Mouse (Mus musculus) mammary gland, adult 2 months (tissue): ENCODE measurements around the gene Tacr2. TPM values are rescaled to one million over a fixed set of nuclear protein-coding genes. Genes with fewer than 3 reads are reported as not detected.

Experiments used
- polyA plus RNA-seq: library from polyadenylated mRNA; depleted of rRNA; stranded (reverse); fragments of >200 nt; gene quantifications from 2 replicates; pipeline ENCODE4 v1.2.3, GENCODE M21; 2012; ENCODE audit warnings: low replicate concordance; rRNA removed

Gene Tacr2
- 0.34 TPM in 1 of 2 replicates, not detected in the other for polyA plus RNA-seq

DNA sequence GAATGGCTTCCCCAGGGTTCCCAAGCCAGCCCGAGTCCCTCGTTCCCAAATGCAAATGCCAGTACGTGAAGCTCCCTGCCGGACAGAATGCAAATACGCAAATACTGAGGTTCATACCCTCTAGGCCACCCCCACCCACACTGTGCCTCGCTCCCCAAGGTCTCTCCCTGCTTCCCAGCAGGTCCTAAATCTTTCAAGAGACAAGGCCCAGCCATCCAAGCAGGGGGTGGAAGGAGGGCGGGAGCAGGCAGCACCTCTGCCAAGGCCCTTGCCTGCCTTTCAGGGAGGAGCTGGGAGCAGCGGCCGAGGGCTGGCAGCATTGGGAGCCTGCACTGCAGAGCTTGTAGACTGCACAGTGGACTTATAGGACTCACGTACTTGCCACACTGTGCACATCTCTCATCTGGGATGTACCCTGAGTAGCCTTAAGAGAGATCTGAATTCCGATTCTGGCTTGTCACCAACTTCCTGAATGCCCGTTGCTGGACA lies at the start of gene Tacr2:
Gene Tacr2 (plus strand): TSS at position 439 of the 489 bp plus-strand sequence.

GRCm38 (mm10) chr10:62230708-62231394 lies 21.4 kb upstream of the Tacr2 start, which contains the start of gene Tspan15:
TSS of gene Tspan15 (minus strand) at chr10:62231251.

Other genes starting within 250 kb of the Tacr2 start
- gene Neurog3, start 119.3 kb upstream of the Tacr2 start, polyA plus RNA-seq = not detected in 2 replicates
- 3.3 TPM in 2 replicates for gene Fam241b, start 108.5 kb upstream of the Tacr2 start, polyA plus RNA-seq
- gene Tspan15, start 21.2 kb upstream of the Tacr2 start, polyA plus RNA-seq = 61.8 and 62.5 TPM in 2 replicates
- 24.7 and 40.6 TPM in 2 replicates for gene Hk1, start 127.5 kb downstream of the Tacr2 start, polyA plus RNA-seq
- gene Hkdc1, start 170.1 kb downstream of the Tacr2 start, polyA plus RNA-seq = not detected in 2 replicates
- gene 4930507D05Rik, start 197.1 kb downstream of the Tacr2 start, polyA plus RNA-seq = 0.07 and 0.18 TPM in 2 replicates
- 13.0 and 20.2 TPM in 2 replicates for gene Supv3l1, start 197.3 kb downstream of the Tacr2 start, polyA plus RNA-seq
- 6.4 and 19.4 TPM in 2 replicates for gene Vps26a, start 234.4 kb downstream of the Tacr2 start, polyA plus RNA-seq